Mouse (Mus musculus) lung, postnatal 0 days (tissue): ENCODE measurements around the gene Dtx1.
A peak's percentile ranks its signal among the peaks of the same experiment; 100 is the strongest.

Experiments used
- CTCF ChIP-seq: IDR thresholded peaks from 2 replicates; pipeline ENCODE4 v1.5.1; 2016; ENCODE audit warnings: antibody characterized with exemption, mild to moderate bottlenecking
- EP300 ChIP-seq: IDR thresholded peaks from 2 replicates; pipeline ENCODE4 v1.6.1; 2016; ENCODE audit warnings: antibody characterized with exemption, mild to moderate bottlenecking, control low read depth

GRCm38 (mm10) chr5:120714314-120714713 lies 2.6 kb upstream of the Dtx1 start:
- peak; percentile 86 for TF ChIP-seq CTCF
- no peak for TF ChIP-seq EP300
